Mouse (Mus musculus): ENCODE data around the gene Gm13539. TPM values are rescaled to one million over a fixed set of nuclear protein-coding genes. Genes with fewer than 3 reads are reported as not detected.

The Gm13539 gene
- polyA plus RNA-seq, 1 experiment from 2014 or later = not detected

GRCm38 (mm10) chr2:25824751-25825150 is 42.7 kb downstream of the Gm13539 start:
- in situ Hi-C loops (cut with MboI; ENCODE audit: low pct_unique_long_range_greater_than_20kb) = loop anchor here (5.0 to 25.0 kb wide), 2 partner anchors 93 to 188 kb away; partner anchors contain the start of gene Ubac1
- POLR2A ChIA-PET = no interaction called here
- no peak for DNase-seq (ENCODE audit: low read depth, low spot score)

GRCm38 (mm10) chr2:25828344-25828947 is 46.4 kb downstream of the Gm13539 start:
- in situ Hi-C loops (cut with MboI; ENCODE audit: low pct_unique_long_range_greater_than_20kb) = loop anchor here (5.0 to 25.0 kb wide), 2 partner anchors 89 to 184 kb away; partner anchors contain the start of gene Ubac1
- no peak for TF ChIP-seq CTCF (IDR thresholded peaks at IDR 0.05)
- DNase-seq (ENCODE audit: low read depth, low spot score) (no peak), ATAC-seq (no peak)
- ChIA-PET POLR2A (no interaction called here), CTCF (no interaction called here)
- no peaks in the 10 kb centered on the region for H3K27me3 ChIP-seq

More at GRCm38 (mm10) chr2:25824751-25825150, 42.7 kb downstream of the Gm13539 start:
- CTCF ChIA-PET = no interaction called here
- no peak for ATAC-seq
- no peak for TF ChIP-seq CTCF (IDR thresholded peaks at IDR 0.05)
- no peaks in the 10 kb centered on the region for H3K27me3 ChIP-seq

GRCm38 (mm10) chr2:25830786-25831185 is 48.7 kb downstream of the Gm13539 start:
- in situ Hi-C loops (cut with MboI; ENCODE audit: low pct_unique_long_range_greater_than_20kb) = loop anchor here (10.0 to 25.0 kb wide), 2 partner anchors 182 to 314 kb away; partner anchors contain the start of gene Ubac1
- no peak for TF ChIP-seq CTCF (IDR thresholded peaks at IDR 0.05)
- POLR2A ChIA-PET = no interaction called here
- no peak for DNase-seq (ENCODE audit: low read depth, low spot score)
- no peaks in the 10 kb centered on the region for H3K27me3 ChIP-seq
- CTCF ChIA-PET = no interaction called here
- no peak for ATAC-seq

GRCm38 (mm10) chr2:25836291-25836690 is 54.2 kb downstream of the Gm13539 start:
- no peak for ATAC-seq
- TF ChIP-seq CTCF (IDR thresholded peaks at IDR 0.05) = no peak
- ChIA-PET POLR2A (interaction anchor here (0.6 kb wide), 1 partner anchor 23 kb away, joined by 3 read pairs; no protein-coding TSS in a partner anchor), CTCF (interaction anchor here (1.0 kb wide), 2 partner anchors 43 to 59 kb away, joined by 3 read pairs; no protein-coding TSS in a partner anchor)
- H3K27me3 ChIP-seq = no peaks in the 10 kb centered on the region
- in situ Hi-C loops (cut with MboI; ENCODE audit: low pct_unique_long_range_greater_than_20kb) = loop anchor here (10.0 to 25.0 kb wide), 2 partner anchors 176 to 309 kb away; partner anchors contain the start of gene Ubac1
- DNase-seq (ENCODE audit: low read depth, low spot score) = no peak

Other genes with a start within 250 kb of the Gm13539 start
- 30.4 TPM for gene Traf2, start 235.3 kb upstream of the Gm13539 start, polyA plus RNA-seq (2021)
- 285 TPM for gene Edf1, start 224.4 kb upstream of the Gm13539 start, polyA plus RNA-seq (2021)
- 15.4 TPM for gene Mamdc4, start 207.4 kb upstream of the Gm13539 start, polyA plus RNA-seq (2021)
- 139 TPM for gene Phpt1, start 207.0 kb upstream of the Gm13539 start, polyA plus RNA-seq (2021)
- 4.0 TPM for gene Ajm1, start 200.5 kb upstream of the Gm13539 start, polyA plus RNA-seq (2021)
- 90.3 TPM for gene Rabl6, start 173.7 kb upstream of the Gm13539 start, polyA plus RNA-seq (2021)
- gene Ccdc183, start 164.6 kb upstream of the Gm13539 start, polyA plus RNA-seq (2021) = 0.36 TPM
- 17.5 TPM for gene Tmem141, start 160.3 kb upstream of the Gm13539 start, polyA plus RNA-seq (2021)
- not detected for gene Fcna, start 154.2 kb upstream of the Gm13539 start, polyA plus RNA-seq (2021)
- not detected for gene Lcn8, start 129.1 kb upstream of the Gm13539 start, polyA plus RNA-seq (2021)
- gene Lcn5, start 124.3 kb upstream of the Gm13539 start, polyA plus RNA-seq (2021) = not detected
- gene Lcn6, start 105.5 kb upstream of the Gm13539 start, polyA plus RNA-seq (2021) = not detected
- gene Lcn10, start 99.5 kb upstream of the Gm13539 start, polyA plus RNA-seq (2021) = not detected
- not detected for gene Obp2a, start 82.2 kb upstream of the Gm13539 start, polyA plus RNA-seq (2021)
- gene Bmyc, start 75.5 kb upstream of the Gm13539 start, polyA plus RNA-seq (2021) = 17.0 TPM
- not detected for gene Obp2b, start 45.2 kb upstream of the Gm13539 start, polyA plus RNA-seq (2021)
- not detected for gene Lcn3, start 16.7 kb upstream of the Gm13539 start, polyA plus RNA-seq (2021)
- not detected for gene Lcn11, start 5.2 kb upstream of the Gm13539 start, polyA plus RNA-seq (2021)
- not detected for gene Glt6d1, start 33.6 kb downstream of the Gm13539 start, polyA plus RNA-seq (2021)
- gene Lcn9, start 40.9 kb downstream of the Gm13539 start, polyA plus RNA-seq (2021) = not detected
- not detected for gene Sohlh1, start 65.0 kb downstream of the Gm13539 start, polyA plus RNA-seq (2021)
- gene Kcnt1, start 81.5 kb downstream of the Gm13539 start, polyA plus RNA-seq (2021) = 0.06 TPM
- 38.9 TPM for gene Camsap1, start 201.0 kb downstream of the Gm13539 start, polyA plus RNA-seq (2021)
- gene Ubac1, start 239.5 kb downstream of the Gm13539 start, polyA plus RNA-seq (2021) = 66.1 TPM